ENCODE assay signal across 21 mouse cellular contexts in genomic region chr12:117058184-117058958, GRCm38 (mm10).
DNase-seq lines count a peak whose midpoint lies in the region; ATAC-seq and TF ChIP-seq lines count a peak whose summit lies in the region.
"Had no signal": no experiment of that assay in that cellular context is flagged by ENCODE, and none has a peak within 500 bp of the region (broad histone marks: within the 10 kb centered on the region; RNA-seq: fewer than 3 reads in every experiment).

No protein-coding gene starts in this region.

- 34% methylated on average over 6 of the region's 6 CpGs for WGBS in heart, embryonic 13.5 days
- whole genome bisulfite sequencing in lung, embryonic 15.5 days = 79% methylated on average over 6 of the region's 6 CpGs
- WGBS in lung, adult 2 months = 76% methylated on average over 6 of the region's 6 CpGs
- 54% methylated on average over 6 of the region's 6 CpGs for WGBS in liver, embryonic 13.5 days (ENCODE audit: insufficient replicate concordance)

- peak overlapping the region; percentile 65 for H3K27ac ChIP-seq in heart, embryonic 13.5 days (replicated peaks)
- H3K27ac ChIP-seq in lung, embryonic 15.5 days = no peak overlapping the region
- no peak overlapping the region for H3K27ac ChIP-seq in liver, embryonic 13.5 days
- H3K27ac ChIP-seq: embryonic facial prominence, embryonic 12.5 days; hindbrain, embryonic 15.5 days; kidney, postnatal 0 days; layer of hippocampus, adult 2 months had no signal

- H3K27me3 ChIP-seq in heart, embryonic 13.5 days (replicated peaks) = no peaks in the 10 kb centered on the region
- no peaks in the 10 kb centered on the region for H3K27me3 ChIP-seq in lung, embryonic 15.5 days
- H3K27me3 ChIP-seq in liver, embryonic 13.5 days = no peaks in the 10 kb centered on the region
- H3K27me3 ChIP-seq: embryonic facial prominence, embryonic 12.5 days; hindbrain, embryonic 15.5 days had no signal

- no peaks in the 10 kb centered on the region for H3K36me3 ChIP-seq in heart, embryonic 13.5 days
- no peaks in the 10 kb centered on the region for H3K36me3 ChIP-seq in lung, embryonic 15.5 days
- H3K36me3 ChIP-seq in liver, embryonic 13.5 days = no peaks in the 10 kb centered on the region
- H3K36me3 ChIP-seq: embryonic facial prominence, embryonic 12.5 days; hindbrain, embryonic 15.5 days had no signal

- H3K9me3 ChIP-seq in heart, embryonic 13.5 days = no peaks in the 10 kb centered on the region
- H3K9me3 ChIP-seq in lung, embryonic 15.5 days = no peaks in the 10 kb centered on the region
- H3K9me3 ChIP-seq in liver, embryonic 13.5 days (replicated peaks) = no peaks in the 10 kb centered on the region
- H3K9me3 ChIP-seq: embryonic facial prominence, embryonic 12.5 days; hindbrain, embryonic 15.5 days had no signal

- intact Hi-C loops in heart, postnatal 36 days (cut with DNase I) = no loop called here

- TF ChIP-seq CTCF in lung, adult 2 months (IDR thresholded peaks at IDR 0.05; ENCODE audit: insufficient read depth, low read length) = no peak

- peak; percentile 64; the same call in 1 of the 2 replicates for ATAC-seq in heart, embryonic 13.5 days (ENCODE audit: extremely low read depth, insufficient number of reproducible peaks, low FRiP score, low TSS enrichment)
- ATAC-seq in lung, embryonic 15.5 days (ENCODE audit: borderline replicate concordance, extremely low read depth, low FRiP score, low TSS enrichment) = peak; percentile 24; the same call in 1 of the 2 replicates
- ATAC-seq in liver, embryonic 13.5 days (ENCODE audit: low read depth) = peak; percentile 83
- ATAC-seq: intestine, embryonic 16.5 days; midbrain, embryonic 16.5 days had no signal

- DNase-seq in heart, postnatal 36 days = no peak
- no peak for DNase-seq in lung, adult 2 months
- no peak for DNase-seq in liver, embryonic 13.5 days
- DNase-seq in urinary bladder, postnatal 14 days (ENCODE audit: low spot score) = no peak
- DNase-seq in spleen, postnatal 14 days (ENCODE audit: low spot score in 2 of 2) = no peak
- DNase-seq: adrenal gland, postnatal 36 days; cerebellum, adult 8-10 months; gastrocnemius, postnatal 14 days; left cerebral cortex, postnatal 4 days; lung, adult 18-20 months; retina, postnatal 1 day; right cerebral cortex, postnatal 4 days; thymus, adult 2 months had no signal

- no peak overlapping the region for H3K9ac ChIP-seq in heart, embryonic 13.5 days
- H3K9ac ChIP-seq in lung, embryonic 15.5 days = no peak overlapping the region
- H3K9ac ChIP-seq in liver, embryonic 13.5 days = no peak overlapping the region
- H3K9ac ChIP-seq: embryonic facial prominence, embryonic 12.5 days; hindbrain, embryonic 15.5 days had no signal

- TF ChIP-seq POLR2A in lung, adult 2 months (IDR thresholded peaks at IDR 0.05; ENCODE audit: borderline replicate concordance, extremely low read depth, low read depth, low read length) = no peak

- peaks cover 33% of the 10 kb centered on the region for H3K4me1 ChIP-seq in heart, embryonic 13.5 days
- H3K4me1 ChIP-seq in lung, embryonic 15.5 days = no peaks in the 10 kb centered on the region
- H3K4me1 ChIP-seq in lung, adult 2 months (ENCODE audit: control insufficient read depth, insufficient read depth, low read length) = no peaks in the 10 kb centered on the region
- no peaks in the 10 kb centered on the region for H3K4me1 ChIP-seq in liver, embryonic 13.5 days (replicated peaks)

- peak overlapping the region; percentile 54 for H3K4me2 ChIP-seq in heart, embryonic 13.5 days
- H3K4me2 ChIP-seq in lung, embryonic 15.5 days = no peak overlapping the region
- H3K4me2 ChIP-seq in liver, embryonic 13.5 days = no peak overlapping the region
- H3K4me2 ChIP-seq: embryonic facial prominence, embryonic 12.5 days; hindbrain, embryonic 15.5 days had no signal

- no peak overlapping the region for H3K4me3 ChIP-seq in heart, embryonic 13.5 days
- H3K4me3 ChIP-seq in lung, embryonic 15.5 days = no peak overlapping the region
- no peak overlapping the region for H3K4me3 ChIP-seq in lung, adult 2 months (replicated peaks; ENCODE audit: extremely low read depth, low read depth, low read length)
- no peak overlapping the region for H3K4me3 ChIP-seq in liver, embryonic 13.5 days (replicated peaks)
- H3K4me3 ChIP-seq: embryonic facial prominence, embryonic 12.5 days; hindbrain, embryonic 15.5 days; layer of hippocampus, adult 2 months had no signal

Comparison
In these comparisons a context has a peak if more than half of its experiments do, and no peak if none do; other contexts are left out.
1. ATAC-seq: peak in every context shown above with its lines; median percentile 83 in liver, embryonic 13.5 days; 64 in heart, embryonic 13.5 days; 24 in lung, embryonic 15.5 days.